Mouse (Mus musculus) lung, embryonic 16.5 days (tissue): ENCODE measurements at regions not wholly inside any gene's neighbourhood (a gene's known extent, or its start where the extent isn't known, plus 50 kb on each side); places are given as distances from the start of the nearest gene placed in this dataset.

Experiments used
- ATAC-seq: fragments of 200-750 bp; cut with Nextera tagmentation; 2 replicates; pipeline ENCODE4 v1.8.0; 2017; ENCODE audit warnings: low read depth, mild to moderate bottlenecking, moderate library complexity
- H3K27ac ChIP-seq: fragments of 300-500 bp; sonication (generic); 2 replicates; pipeline ENCODE4 v1.5.1; 2014; ENCODE audit warnings: mild to moderate bottlenecking, control low read depth, low read length
- H3K27me3 ChIP-seq: fragments of 300-500 bp; sonication (generic); 2 replicates; pipeline ENCODE4 v1.6.1; 2014; ENCODE audit warnings: low read depth, low read length, mixed read lengths; ENCODE audit not compliant: control insufficient read depth, insufficient read depth
- H3K36me3 ChIP-seq: fragments of 300-500 bp; sonication (generic); 2 replicates; pipeline ENCODE4 v1.6.1; 2014; ENCODE audit warnings: low read length; ENCODE audit not compliant: control insufficient read depth, insufficient read depth
- H3K4me1 ChIP-seq: fragments of 300-500 bp; sonication (generic); replicated peaks from 2 replicates; pipeline ENCODE4 v1.6.1; 2014; ENCODE audit warnings: low read length, mixed read lengths; ENCODE audit not compliant: control insufficient read depth, insufficient read depth
- H3K4me2 ChIP-seq: fragments of 300-500 bp; sonication (generic); 2 replicates; pipeline ENCODE4 v1.6.1; 2014; ENCODE audit warnings: low read depth, low read length, control low read depth
- H3K4me3 ChIP-seq: fragments of 300-500 bp; sonication (generic); 2 replicates; pipeline ENCODE4 v1.5.1; 2014; ENCODE audit warnings: mild to moderate bottlenecking, low read length, control low read depth
- H3K9ac ChIP-seq: fragments of 300-500 bp; sonication (generic); 2 replicates; pipeline ENCODE4 v1.6.1; 2014; ENCODE audit warnings: low read length, control low read depth
- H3K9me3 ChIP-seq: fragments of 300-500 bp; sonication (generic); 2 replicates; pipeline ENCODE4 v1.6.1; 2016; ENCODE audit warnings: low read length; ENCODE audit not compliant: control insufficient read depth
- WGBS: fragments of 180-500 bp; shearing (Covaris S2); extraction: QIAGEN DNeasy Blood & Tissue Kit; methylation state at CpG from one replicate; pipeline ENCODE4 v1.1.7; 2014; 5-methylcytosine and 5-hydroxymethylcytosine counted together

DNA sequence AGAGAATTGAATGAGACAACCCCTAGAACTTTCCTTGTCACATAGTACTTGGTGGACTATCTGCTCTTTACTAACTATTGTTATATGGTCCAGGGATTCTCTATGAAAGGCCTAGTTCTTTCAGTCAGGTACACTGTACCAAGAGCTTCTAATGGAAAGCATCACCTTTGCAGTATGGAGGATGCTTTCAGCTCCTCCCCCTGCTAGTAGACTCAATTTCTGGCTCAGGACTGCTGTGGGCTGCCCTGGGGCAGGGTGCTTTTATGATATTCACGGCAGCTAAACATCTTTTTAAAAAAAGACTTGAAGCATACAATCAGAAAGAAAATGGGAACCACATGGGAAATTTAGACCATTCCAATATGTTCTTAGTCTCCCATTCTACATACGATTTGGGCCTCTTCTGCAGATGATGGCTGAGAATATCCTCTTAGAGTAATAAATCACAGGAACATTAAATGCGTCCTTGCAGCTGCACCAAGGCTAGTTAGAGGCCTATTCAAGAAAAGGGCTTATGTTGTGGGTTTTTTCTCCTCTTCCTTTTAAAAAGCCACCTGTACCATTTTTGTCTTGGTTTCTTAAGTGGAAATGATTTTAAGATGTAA lies 61.7 kb upstream of the 6030498E09Rik start:
- Histone ChIP-seq H3K36me3 (no peaks in the 10 kb centered on the region), H3K4me1 (no peaks in the 10 kb centered on the region), H3K4me2 (no peak overlapping the region), H3K9ac (no peak overlapping the region), H3K4me3 (no peak overlapping the region), H3K27ac (no peak overlapping the region), H3K27me3 (no peaks in the 10 kb centered on the region), H3K9me3 (no peaks in the 10 kb centered on the region)
- ATAC-seq: no peak
- WGBS: 50% methylated on average over 3 of the region's 3 CpGs

DNA sequence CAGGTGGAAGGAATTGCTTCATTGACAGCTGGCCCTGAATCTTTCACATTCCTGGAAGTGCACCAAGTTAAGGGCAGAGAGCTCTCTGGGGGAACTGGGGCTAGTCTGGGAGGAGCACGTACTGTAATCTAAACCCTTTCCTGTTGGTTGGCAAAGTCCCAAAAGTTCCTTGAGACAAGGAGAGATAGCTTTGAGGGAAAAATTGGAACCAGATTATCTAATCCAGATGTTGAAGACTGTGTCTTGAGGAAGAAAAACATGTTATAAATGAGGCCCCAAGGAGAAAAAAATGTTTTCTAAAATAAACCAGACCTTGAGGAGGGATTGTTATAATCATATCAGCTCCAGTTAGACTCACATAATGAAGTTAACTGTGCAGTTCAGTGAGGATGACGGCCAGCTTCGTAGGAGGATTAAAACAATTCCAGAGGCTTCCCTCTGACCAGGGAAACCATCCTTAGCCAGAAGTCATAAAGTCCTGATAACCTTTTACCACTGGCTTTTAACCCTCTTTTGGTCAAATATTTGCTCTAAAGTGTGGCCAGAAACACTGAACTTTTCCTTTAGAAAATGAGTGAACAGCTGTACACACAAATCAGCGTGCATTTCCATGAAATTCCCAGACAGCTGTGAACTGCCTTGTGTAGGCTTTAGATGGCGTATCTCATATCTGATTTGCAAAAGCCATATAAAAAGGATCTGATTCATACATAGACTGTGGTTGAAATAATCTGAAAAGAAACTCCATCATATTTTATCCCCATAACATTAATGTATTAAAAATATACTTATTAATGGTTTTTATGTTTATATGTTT lies 60.8 kb upstream of the 6030498E09Rik start:
- Histone ChIP-seq H3K4me2 (no peak overlapping the region), H3K4me3 (no peak overlapping the region), H3K4me1 (no peaks in the 10 kb centered on the region), H3K9me3 (no peaks in the 10 kb centered on the region), H3K27me3 (no peaks in the 10 kb centered on the region), H3K27ac (no peak overlapping the region), H3K36me3 (no peaks in the 10 kb centered on the region), H3K9ac (no peak overlapping the region)
- WGBS: 34% methylated on average over 5 of the region's 5 CpGs
- ATAC-seq: peak; percentile 49; the same call in 1 of the 2 replicates
